Mouse (Mus musculus) gastrocnemius, postnatal 36 days (tissue): Measurements from ENCODE around the gene Tor1a. TPM values are rescaled to one million over a fixed set of nuclear protein-coding genes. Genes with fewer than 3 reads are reported as not detected.
A peak's percentile ranks its signal among the peaks of the same experiment; 100 is the strongest.

ENCODE experiments used
- DNase-seq, 2 experiments: peaks; one replicate each; pipeline ENCODE4 v3.0.0; 2022
- intact Hi-C: fragments of 180-260 bp; cut with DNase I; formaldehyde crosslinking; loops from one replicate; pipeline ENCODE4 v1.15.1; 2025
- long read RNA-seq, 2 experiments: library from polyadenylated mRNA; stranded (forward); transcript quantifications; one replicate each; pipeline ENCODE4 v2.0.0; 2021
- total RNA-seq, 2 experiments: library from RNA; stranded (reverse); gene quantifications; 2 replicates each; pipeline ENCODE4 v1.2.3; 2021

The Tor1a gene
- 1 to 10 TPM; 4.1 to 5.1 TPM for total RNA-seq
- long read RNA-seq, experiment 1, transcript Tor1a-201 (5 exons, 1,401 nt) = major isoform, 8 of 10 reads
- long read RNA-seq, experiment 1, partial matches to known transcripts = 0 of 10 reads
- long read RNA-seq, experiment 1, other reads (novel, unspliced or antisense) = 1 of 10 reads
- long read RNA-seq, experiment 2, transcript Tor1a-201 (5 exons, 1,401 nt) = major isoform, 6 of 10 reads
- long read RNA-seq, experiment 2, partial matches to known transcripts = 0 of 10 reads
- long read RNA-seq, experiment 2, other reads (novel, unspliced or antisense) = 1 of 10 reads

DNA sequence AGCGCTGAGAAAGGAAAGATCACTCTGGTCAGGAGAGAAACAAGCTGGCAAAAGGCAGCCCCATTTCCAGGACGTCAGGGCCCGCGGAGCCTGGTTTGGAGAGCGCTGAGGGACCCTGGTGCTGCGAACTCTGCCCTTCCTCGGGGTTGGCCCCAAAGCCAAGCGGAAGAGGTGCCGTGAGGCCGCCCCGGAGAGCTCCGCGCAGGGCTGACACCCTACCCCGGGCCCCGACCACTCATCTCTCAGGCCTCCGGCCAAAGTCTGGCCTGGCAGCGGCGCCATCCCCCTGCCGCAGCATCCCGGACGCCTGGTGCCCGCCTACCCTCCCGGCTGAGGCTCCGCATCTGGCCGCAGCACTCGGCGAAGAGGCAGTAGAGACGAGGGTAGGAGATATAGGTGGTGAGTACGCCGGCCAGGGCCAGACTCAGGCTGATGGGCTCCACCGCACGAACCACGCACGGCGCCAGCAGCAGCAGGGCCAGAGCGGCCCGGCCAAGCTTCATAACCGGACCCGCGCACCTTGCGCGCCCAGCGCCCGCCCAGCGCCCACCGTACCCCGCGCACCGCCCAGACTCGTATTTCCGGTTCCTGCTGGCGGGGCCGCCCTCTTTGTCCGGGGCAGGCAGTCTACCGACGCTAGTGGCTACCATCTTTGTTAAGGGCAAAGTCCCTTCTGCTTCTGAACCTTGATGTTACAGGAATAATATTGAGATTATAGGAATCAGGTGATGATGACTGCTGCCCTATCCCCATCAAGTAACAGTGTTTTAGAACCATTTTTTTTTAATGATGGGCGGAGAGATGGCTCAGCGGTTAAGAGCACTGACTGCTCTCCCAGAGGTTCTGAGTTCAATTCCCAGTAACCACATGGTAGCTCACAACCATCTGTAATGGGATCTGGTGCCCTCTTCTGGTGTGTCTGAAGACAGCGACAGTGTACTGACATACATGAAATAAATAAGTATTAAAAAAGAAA, at the start of gene Tor1a:
Tor1a (minus strand) TSS at position 582 of the 976 bp plus-strand sequence.
- DNase-seq = peak; percentile 78 to 84
- intact Hi-C loops = no loop called here

DNA sequence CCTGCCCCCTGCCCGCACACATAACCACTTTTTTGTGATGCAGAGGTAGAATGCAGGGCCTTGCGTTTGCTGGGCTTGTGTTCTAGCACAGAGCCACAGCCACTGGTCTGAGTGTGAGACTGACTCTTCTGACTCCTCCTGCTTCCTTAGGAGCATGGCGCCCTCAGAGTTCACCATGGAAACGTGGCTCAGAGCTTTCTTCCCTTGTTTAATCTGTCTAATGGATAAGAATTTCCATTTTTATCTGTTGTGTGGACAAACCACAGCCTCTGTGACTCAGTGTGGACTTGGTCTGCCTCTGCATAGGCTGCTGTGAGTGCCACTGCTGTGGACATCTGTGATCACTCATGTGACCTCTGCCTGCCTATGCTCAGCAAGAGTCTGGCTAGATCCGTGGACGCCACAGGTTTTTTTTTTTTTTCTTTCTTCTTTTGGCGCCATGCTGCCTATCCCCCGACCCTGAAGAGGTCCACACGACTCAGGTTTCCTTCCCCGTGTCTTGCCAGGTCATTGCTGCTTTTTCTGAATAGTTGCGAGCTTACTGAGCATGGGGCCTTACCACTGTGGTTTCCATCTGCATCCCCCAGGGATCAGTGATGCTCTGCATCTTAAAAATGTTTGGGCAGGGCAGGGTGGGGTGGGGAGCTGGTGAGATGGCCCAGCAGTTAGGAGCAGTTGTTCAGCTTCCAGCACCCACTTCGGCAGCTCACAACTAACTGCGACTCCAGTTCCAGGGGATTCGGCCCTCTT, 45.8 kb upstream of the Tor1a start:
- intact Hi-C loops = no loop called here
- DNase-seq = no peak

DNA sequence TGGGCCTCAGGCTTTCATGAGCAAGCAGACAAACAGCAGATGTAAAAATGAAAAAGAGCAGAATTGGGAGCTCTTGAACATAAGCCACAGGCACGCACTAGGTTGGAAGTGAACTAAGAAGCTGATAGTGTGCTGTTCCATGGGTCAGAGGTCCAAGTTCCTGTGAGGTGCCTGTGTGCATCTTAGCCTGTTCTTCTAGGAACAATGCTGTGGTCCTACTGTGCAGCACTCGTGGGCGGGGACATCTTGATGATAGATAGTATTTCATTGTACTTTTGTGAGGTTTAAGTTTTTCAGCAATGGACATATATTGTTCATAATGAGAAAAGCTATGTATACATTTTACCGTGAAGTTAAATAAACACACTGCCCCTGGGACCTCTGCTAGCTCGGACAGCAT, 39.5 kb upstream of the Tor1a start:
- DNase-seq = no peak
- intact Hi-C loops = no loop called here

DNA sequence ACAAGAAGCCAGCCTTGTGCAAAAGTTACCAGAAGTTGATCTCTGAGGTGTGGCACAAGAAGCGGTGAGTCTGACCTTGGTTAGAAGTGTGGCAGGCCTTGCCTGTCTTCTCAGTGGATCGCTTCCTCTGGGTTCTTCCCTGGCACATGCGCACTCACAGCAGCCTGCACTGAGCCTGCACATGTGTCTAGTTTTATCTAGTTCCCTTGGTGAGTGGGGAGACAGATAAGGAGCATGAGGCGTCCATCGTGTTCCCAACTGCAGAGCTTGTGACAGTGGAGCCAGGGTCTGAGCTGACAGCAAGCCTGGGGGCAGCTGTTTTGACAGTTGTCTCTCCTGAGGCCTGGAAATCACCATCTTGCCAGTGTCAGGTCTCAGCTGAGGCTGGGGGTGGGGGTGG, 38.7 kb upstream of the Tor1a start:
- intact Hi-C loops = no loop called here
- DNase-seq = no peak

DNA sequence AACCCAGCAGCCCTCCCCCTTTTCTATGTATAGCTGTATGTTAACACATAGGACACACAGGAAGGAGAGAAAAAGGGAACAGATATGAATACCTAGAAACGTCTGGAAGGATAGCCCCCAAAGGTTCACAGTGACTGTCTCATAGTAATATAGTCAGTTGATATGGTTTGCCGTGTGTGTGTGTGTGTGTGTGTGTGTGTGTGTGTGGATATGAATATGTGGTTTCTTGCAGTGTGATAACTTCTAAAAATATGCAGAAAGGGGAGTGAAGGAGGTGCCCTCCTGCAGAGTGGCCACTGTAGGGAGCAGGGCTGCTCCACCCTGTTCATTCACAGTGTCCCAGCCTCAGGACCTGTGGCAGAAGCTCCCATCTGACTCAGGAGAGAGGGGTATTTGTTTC, 37.7 kb upstream of the Tor1a start:
- no peak for DNase-seq
- intact Hi-C loops = no loop called here

DNA sequence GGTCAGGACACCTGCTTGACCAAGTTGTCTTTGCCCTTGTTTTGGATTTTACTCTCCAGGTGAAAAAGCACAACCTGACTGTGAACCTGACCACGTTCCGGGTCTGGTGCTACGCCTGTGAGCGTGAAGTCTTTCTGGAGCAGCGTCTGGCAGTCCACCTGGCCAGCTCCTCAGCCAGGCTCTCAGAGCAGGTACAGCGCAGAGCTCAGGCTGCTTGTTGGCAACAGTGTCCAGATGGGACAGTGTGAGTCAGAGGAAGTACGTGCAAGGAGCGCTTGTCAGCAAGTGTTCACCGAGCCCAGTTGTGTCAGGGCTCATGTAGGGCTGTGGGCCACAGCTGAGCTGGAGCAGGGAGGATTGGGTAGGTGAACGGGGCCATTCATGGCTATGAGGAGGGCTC, 35.1 kb upstream of the Tor1a start:
- intact Hi-C loops = no loop called here
- DNase-seq = no peak

DNA sequence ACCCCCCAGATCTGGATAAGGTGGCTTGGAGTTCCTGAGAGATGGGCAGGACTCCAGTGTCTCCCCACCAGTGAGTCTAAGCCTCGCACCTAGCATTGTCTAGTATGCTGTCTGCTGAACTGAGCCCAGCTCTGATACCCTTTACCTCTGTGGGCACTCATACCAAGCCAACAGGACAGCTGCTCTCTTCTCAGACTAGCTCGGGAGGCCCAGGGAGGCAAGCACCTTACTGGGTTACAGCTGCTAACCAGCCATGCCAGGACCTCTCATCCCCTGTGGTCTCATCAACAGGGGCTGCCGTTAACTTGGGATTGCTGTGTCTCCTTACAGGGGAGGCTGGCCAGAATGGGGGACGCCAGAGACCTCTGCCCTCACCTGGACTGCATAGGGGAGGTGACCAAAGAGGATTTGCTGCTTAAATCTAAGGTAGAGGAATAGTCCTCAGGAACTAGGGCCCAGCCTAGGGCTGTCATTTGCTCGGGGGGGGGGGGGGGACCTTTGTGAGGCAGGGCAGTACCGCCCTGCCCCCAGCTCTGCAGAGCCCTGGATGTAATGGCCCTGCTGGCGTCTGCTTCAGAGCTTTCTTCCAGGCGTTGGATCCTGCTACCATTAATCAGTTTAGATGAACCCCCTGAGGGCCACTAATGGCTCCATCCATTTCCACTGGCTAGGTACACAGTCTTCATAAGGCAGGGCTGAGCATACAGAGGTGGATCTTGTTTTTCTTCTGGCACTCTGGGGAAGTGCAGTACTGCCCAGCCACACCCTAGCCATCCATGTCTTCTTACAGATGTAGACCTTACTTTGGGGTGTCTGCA, 30.9 kb upstream of the Tor1a start:
- no peak for DNase-seq

DNA sequence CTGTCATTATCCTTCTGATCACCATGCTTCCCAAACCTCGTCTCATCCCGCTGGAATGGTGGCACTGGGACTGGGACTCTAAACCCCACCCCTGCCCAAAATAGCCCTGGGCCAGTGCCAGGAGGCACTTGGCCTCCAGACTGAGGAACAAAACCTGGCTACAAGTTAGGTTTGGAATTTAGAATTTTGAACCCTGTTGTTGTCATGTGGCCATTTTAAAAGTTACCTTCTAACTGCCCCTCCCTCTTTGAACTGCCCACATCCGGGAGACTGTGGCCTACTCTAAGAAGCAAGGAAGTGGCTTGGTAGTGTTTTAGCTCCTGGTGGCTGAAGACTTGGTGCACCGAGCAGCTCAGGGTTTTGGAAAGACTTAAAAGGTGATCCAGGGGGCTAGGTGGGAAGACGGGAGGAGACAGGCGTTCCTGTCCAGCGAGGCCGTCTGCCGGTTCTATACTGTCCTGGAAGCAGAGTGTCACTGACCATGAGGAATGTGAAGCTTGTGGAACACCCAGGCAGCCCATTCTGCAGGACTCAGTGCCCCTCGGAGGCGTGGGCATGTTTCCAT, 27.8 kb upstream of the Tor1a start:
- no peak for DNase-seq
- intact Hi-C loops = no loop called here

More for the DNA sequence above, 30.9 kb upstream of the Tor1a start:
- intact Hi-C loops = no loop called here

DNA sequence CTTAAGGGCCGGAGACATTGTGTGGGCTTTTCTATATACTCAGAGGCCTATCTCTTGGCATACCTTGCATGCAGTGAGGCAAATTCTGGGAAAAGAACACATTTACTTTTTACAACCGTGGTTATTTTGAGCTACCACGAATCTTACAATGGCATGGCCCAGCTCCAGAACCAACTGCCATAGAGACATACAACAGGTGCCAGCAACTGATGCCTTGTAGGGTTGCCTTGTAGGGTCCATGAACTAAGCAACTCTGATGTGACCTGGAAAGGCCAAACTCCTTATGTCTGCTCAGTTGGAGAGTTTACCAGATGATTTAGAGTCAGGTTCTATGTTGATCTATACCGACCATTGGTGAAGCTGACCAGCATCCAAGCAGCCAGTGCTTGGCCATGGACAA, 27.1 kb upstream of the Tor1a start:
- intact Hi-C loops = no loop called here
- no peak for DNase-seq

DNA sequence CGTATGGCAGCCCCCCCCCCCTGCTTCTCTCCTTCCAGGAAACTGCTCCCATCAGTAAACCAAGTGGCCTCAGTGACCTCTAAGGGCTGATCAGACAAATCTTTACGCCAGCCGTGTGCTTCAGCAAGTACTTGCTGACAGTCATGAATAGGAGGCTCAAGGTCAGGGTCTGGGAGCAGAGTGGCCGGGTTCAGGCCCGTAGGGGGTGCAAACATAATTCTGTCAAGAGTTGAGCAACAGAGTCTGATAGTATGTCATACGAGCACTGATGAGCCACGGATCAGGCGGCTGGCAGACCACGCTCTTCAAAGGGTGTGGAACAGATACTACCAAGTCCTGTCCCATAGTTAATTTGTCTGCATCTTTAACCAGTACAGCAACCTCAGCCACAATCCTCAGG, 22.5 kb upstream of the Tor1a start:
- intact Hi-C loops = no loop called here
- no peak for DNase-seq

DNA sequence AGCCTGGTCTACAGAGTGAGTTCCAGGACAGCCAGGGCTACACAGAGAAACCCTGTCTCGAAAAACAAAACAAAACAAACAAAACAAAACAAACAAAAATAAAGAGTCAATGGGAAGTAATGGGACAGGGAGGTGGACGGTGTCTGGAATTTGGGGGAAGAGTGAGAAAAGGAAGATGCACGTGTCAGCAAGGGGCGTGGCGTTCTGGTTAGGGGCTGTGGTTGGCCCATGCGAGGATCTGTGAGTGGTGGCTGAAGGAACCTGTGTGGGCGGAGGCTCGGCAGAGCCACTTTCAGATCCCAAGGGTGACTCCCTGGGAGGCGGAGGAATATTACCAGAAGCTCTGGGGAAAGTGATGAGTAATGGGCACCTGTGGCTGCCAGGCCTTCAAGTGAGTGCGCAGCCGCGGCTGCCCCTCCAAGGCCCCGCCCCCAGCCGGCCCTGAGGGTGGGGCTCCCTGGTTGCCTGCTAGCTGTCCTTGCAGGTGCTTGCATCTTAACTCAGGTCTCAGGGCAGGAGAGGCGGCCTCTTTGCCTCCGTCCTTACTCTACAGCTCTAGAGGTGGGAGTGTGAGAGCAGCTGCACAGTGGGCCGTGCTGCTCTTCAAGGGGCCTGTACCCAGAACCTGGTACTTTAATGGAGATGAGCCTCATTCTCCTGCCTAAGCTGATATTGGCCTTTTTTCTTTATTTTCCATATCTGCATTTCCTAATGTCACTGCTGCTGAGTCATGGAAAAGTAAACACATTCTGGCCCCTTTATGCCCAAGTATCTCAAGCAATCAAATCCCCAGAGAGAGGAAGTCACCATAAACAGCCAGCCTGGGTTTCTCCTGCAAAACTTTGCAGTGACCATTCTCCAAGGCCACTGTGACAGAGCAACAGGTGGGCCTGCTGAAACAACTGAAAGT, 17.6 kb upstream of the Tor1a start:
- intact Hi-C loops = no loop called here

DNA sequence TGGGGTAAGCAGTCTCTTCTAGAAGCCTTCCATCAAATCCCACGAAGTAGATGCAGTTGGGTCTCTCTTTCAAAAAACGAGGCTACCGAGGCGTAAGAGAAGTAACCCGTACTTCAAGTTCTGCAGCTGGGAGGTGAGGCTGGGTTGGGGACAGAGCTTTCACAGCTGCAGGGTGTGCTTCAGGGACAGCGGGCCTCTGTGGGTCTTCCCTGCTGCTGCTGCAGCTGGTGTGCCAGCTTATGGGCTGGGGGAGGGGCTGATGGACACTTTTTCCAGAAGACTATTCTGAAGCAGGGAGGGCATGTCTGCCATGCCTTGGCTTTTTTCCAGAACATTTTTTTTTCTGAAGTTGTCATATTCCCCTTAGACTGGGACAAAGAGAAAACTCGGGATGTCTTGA, 15.3 kb upstream of the Tor1a start:
- intact Hi-C loops = no loop called here
- no peak for DNase-seq

More for the DNA sequence above, 17.6 kb upstream of the Tor1a start:
- no peak for DNase-seq

DNA sequence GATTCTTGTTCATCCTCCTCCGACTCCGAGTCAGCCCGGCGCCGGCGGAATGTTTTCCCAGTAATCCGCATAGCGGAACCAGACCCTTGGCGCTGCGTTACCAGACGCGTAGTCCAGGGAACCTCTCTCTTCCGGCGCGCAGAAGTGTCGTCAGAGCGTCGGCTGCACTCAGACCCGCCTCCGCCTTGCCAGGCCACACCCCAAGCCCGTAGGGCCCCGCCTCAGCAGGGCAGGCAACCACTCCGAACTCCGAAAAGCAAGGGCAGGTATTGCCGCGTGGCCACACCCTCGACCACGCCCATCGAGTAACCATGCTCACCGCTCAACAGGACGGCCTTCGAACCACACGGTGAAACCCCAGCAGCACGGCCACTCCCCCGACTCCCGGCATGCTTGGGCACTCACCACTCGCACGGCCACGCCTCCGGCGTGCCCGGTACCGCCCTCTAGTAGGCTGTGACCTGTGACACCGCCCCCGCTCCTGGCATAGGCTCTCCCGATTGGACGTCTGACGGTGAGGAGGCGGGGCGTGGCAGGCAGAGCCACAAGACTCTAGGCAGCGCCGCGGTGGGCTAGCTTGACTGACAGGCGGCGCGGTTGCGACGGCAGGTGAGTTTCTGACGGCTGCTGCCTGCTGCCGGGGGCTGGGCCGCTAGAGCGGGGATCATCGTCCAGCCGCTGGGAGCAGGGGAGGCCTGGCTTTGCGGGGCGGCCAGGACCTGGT, 14.2 kb upstream of the Tor1a start, which contains the start of the genes BC005624 and Usp20:
BC005624 (minus strand) TSS at position 412 of the 724 bp plus-strand sequence.
Usp20 (plus strand) TSS at position 490 of the 724 bp plus-strand sequence.
- intact Hi-C loops = no loop called here
- DNase-seq = peak; percentile 99 to 100

DNA sequence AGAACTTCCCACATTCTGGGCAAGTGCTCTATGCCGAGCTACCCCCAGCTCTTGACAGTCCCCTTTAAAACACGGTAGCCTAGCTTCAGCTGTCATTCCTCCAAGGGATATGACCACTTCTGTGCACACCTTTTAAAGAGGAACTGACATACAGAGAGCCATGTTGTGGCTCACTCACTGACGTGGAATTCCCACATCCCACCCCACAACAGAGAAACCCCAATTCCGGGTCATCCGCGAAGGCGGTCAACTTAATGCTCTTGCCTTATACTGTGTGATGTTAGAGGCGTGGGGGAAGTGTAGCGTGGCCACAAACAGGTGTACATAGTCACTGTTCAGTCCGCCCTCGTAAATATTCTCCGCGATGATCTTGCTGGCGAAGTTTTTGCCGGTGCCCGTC, 907 bp downstream of the Tor1a start:
- intact Hi-C loops = no loop called here
- DNase-seq = no peak

DNA sequence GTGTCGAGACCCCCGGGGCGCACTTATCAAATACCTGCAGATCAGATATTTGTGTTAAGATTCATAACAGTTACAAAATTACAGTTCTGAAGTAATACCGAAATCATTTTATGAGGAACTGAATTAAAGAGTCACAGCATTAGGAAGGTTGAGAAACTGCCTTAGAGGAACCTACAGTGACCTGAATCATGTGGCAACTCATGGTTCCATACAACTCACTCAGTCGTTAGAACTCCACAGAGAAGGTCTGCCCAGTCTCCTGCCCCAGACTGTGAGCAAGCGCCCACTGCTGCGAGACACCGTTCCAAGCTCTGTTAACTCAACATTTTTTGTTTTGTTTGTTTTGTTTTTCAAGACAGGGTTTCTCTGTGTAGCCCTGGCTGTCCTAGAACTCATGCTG, 2.1 kb downstream of the Tor1a start:
- intact Hi-C loops = no loop called here
- no peak for DNase-seq

DNA sequence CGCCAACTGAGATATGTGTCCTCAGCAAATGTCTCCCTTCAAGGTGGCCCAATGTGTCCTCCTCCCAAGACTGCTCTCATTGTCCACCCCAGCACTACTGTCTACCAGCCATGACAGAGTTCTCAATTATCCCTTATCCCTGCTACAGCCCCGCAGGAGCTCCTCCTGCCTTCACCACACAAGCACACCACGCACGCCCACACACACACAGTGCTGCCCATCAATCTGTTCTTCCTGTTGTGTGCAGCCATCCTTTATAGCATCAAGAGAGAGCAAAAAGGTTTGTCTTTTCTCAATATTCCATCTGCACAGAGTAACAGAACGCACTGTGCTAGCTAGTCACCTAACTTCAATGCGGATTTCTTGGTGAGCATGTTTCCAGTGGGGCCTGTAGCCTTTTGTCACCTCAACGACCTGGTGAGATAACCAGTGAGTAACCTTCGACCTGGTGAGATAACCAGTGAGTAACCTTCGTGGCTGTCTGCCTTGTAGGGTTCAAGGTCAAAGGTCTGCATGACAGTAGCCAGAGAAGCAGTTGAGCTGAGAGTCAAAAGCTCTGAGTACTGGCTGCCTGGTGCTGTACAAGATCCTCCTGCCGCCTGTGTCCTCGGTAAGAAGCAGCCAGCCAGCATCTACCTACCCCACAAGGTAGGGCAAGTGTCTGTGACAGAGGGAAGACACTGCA, 5.0 kb downstream of the Tor1a start:
- intact Hi-C loops = no loop called here

DNA sequence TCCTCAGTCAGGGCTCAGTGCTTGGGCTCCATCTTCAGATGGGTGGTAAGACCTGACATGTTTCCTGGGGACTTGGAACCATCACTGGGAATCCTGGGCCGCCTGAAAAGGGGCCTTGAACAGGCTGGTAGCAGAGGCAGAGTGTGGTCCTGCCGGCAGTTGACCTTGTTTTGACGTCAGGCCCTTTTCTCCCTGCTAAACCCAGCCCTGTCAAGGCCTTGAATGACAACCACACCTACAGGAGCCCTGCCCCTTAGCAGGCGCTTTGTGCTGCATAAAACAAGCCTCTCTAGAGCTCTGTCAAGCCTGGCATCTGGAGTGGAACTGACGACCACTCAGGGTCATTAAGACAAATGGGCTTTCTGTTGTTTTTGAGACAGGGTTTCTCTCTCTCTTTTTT, 7.9 kb downstream of the Tor1a start:
- intact Hi-C loops = no loop called here
- no peak for DNase-seq

More for the DNA sequence above, 5.0 kb downstream of the Tor1a start:
- no peak for DNase-seq
